Mouse (Mus musculus): ENCODE data around the gene Prkd2. TPM values are rescaled to one million over a fixed set of nuclear protein-coding genes. Genes with fewer than 3 reads are reported as not detected.
A peak's percentile ranks its signal among the peaks of the same experiment; 100 is the strongest.

Prkd2 gene
- polyA plus RNA-seq, 1 experiment: 6.5 TPM

- Histone ChIP-seq H3K4me3 (replicated peaks; ENCODE audit: insufficient read depth, low read depth, low read length) (no peak overlapping the region), H3K27ac (ENCODE audit: insufficient read depth, low read length) (no peak overlapping the region), H3K4me1 (ENCODE audit: control insufficient read depth, insufficient read depth, low read length) (peaks cover 46% of the 10 kb centered on the region), H3K27me3 (ENCODE audit: control insufficient read depth, insufficient read depth, low read length) (no peaks in the 10 kb centered on the region)
- TF ChIP-seq POLR2A (IDR thresholded peaks at IDR 0.05; ENCODE audit: borderline replicate concordance, insufficient read depth, low read length) (no peak), CTCF (IDR thresholded peaks at IDR 0.05; ENCODE audit: borderline replicate concordance, insufficient read depth, low read depth, low read length) (no peak)
- DNase-seq: peak; percentile 55 to 62
- WGBS: 45% methylated on average over 30 of the region's 30 CpGs
Measured at GRCm38 (mm10) chr7:16916342-16917265, 73.9 kb downstream of the Prkd2 start.

DNA sequence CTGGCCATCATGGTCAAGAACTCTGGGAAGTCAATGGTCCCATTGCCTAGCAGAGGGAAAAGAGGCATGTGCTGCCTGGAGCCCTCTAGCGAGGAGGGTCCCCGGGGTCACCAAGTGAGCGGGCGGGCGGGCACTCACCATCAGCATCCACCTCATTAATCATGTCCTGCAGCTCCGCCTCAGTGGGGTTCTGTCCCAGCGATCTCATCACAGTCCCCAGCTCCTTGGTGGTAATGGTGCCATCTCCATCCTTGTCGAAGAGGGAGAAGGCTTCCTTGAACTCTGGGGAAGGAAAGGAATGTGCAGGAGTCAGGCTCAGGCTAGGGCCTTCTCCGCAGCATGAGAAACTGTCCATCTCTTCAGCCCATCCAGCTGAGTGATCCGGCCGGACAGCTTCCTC lies 74.7 kb downstream of the Prkd2 start:
- Histone ChIP-seq H3K27ac (ENCODE audit: insufficient read depth, low read length) (0 out of 2 replicates have a peak overlapping the region, but pooled peaks have one; percentile 25), H3K4me1 (ENCODE audit: control insufficient read depth, insufficient read depth, low read length) (peaks cover 46% of the 10 kb centered on the region), H3K4me3 (replicated peaks; ENCODE audit: insufficient read depth, low read depth, low read length) (no peak overlapping the region), H3K27me3 (ENCODE audit: control insufficient read depth, insufficient read depth, low read length) (no peaks in the 10 kb centered on the region)
- TF ChIP-seq POLR2A (IDR thresholded peaks at IDR 0.05; ENCODE audit: borderline replicate concordance, insufficient read depth, low read length) (no peak), CTCF (IDR thresholded peaks at IDR 0.05; ENCODE audit: borderline replicate concordance, insufficient read depth, low read depth, low read length) (no peak)
- 38% methylated on average over 11 of the region's 11 CpGs for WGBS
- DNase-seq: peak in 1 of 2 experiments; percentile 33

DNA sequence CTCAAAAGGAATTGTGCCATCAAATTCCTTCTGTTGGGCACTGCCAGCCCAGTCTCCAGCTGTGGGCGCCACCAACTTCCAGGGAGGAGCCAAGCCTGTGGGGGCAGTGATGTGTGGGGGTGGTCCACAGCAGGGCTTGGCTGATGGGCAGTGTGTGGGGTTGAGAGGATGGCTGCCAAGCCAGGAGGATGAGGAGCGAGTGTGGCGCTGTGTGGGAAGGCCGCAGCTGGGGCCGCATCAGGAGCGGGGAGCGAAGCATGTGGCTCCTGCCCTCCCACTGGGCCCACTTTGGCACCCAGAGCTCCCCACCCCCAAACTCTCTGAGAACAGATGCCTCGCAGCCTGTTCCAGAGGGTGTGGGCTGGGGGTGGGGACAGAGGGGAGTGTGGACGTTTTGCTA lies 75.3 kb downstream of the Prkd2 start:
- Histone ChIP-seq H3K4me3 (replicated peaks; ENCODE audit: insufficient read depth, low read depth, low read length) (no peak overlapping the region), H3K4me1 (ENCODE audit: control insufficient read depth, insufficient read depth, low read length) (peaks cover 46% of the 10 kb centered on the region), H3K27me3 (ENCODE audit: control insufficient read depth, insufficient read depth, low read length) (no peaks in the 10 kb centered on the region), H3K27ac (ENCODE audit: insufficient read depth, low read length) (peak overlapping the region; percentile 25; the same call in 1 of the 2 replicates)
- DNase-seq: peak; percentile 46 to 49
- WGBS: 4% methylated on average over 9 of the region's 9 CpGs
- TF ChIP-seq POLR2A (IDR thresholded peaks at IDR 0.05; ENCODE audit: borderline replicate concordance, insufficient read depth, low read length) (no peak), CTCF (IDR thresholded peaks at IDR 0.05; ENCODE audit: borderline replicate concordance, insufficient read depth, low read depth, low read length) (no peak)

- H3K4me1 ChIP-seq (ENCODE audit: control insufficient read depth, insufficient read depth, low read length): peaks cover 46% of the 10 kb centered on the region
- no peak overlapping the region for H3K27ac ChIP-seq (ENCODE audit: insufficient read depth, low read length)
- TF ChIP-seq POLR2A (IDR thresholded peaks at IDR 0.05; ENCODE audit: borderline replicate concordance, insufficient read depth, low read length): no peak
- TF ChIP-seq CTCF (IDR thresholded peaks at IDR 0.05; ENCODE audit: borderline replicate concordance, insufficient read depth, low read depth, low read length): no peak
- DNase-seq: peak in 1 of 2 experiments; percentile 44
- 14% methylated on average over 3 of the region's 3 CpGs for WGBS
- no peaks in the 10 kb centered on the region for H3K27me3 ChIP-seq (ENCODE audit: control insufficient read depth, insufficient read depth, low read length)
- H3K4me3 ChIP-seq (replicated peaks; ENCODE audit: insufficient read depth, low read depth, low read length): no peak overlapping the region
Measured at GRCm38 (mm10) chr7:16918670-16919069, 76.0 kb downstream of the Prkd2 start.

DNA sequence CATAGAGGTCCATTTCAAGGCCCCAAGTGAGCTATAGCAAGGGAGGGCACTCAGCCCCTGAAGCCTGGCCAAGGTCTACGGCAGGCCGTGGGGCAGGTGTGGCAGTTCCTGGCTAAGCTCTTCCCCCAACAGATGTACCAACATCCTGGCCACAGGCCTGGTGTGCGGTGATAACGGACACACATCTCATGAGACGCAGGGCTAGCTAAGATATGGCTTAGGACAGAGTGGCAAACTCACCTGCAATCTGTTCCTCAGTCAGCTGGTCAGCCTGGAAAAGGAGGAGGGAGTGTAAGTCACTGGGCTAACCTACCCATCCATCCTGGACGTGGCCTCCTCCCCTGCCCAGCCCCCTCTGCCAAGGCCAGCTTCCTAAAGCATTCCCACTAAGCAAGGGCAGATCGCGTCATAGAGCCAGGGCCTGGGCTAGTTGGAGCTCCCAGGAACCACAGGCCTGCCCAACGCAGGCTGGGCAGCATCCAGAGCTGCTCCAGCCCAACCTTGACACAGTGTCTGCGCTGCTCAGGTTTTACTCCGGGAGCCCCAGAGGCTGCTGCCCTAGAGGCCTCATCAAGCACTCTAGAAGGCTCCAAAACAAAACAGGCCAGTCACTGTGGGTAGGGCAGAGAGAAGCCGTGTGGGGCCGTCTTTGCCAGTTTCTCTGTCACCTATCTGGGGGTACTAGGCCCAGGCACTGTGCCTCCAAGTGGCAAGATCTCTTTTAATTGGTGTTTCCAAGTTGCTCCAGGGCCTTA lies 76.9 kb downstream of the Prkd2 start:
- 6% methylated on average over 13 of the region's 13 CpGs for WGBS
- peak; percentile 46 to 55 for DNase-seq

More for the DNA sequence above, 76.9 kb downstream of the Prkd2 start:
- Histone ChIP-seq H3K4me1 (ENCODE audit: control insufficient read depth, insufficient read depth, low read length) (peaks cover 46% of the 10 kb centered on the region), H3K27me3 (ENCODE audit: control insufficient read depth, insufficient read depth, low read length) (no peaks in the 10 kb centered on the region), H3K27ac (ENCODE audit: insufficient read depth, low read length) (peak overlapping the region; percentile 16), H3K4me3 (replicated peaks; ENCODE audit: insufficient read depth, low read depth, low read length) (peak overlapping the region; percentile 34)
- no peak for TF ChIP-seq POLR2A (IDR thresholded peaks at IDR 0.05; ENCODE audit: borderline replicate concordance, insufficient read depth, low read length)
- no peak for TF ChIP-seq CTCF (IDR thresholded peaks at IDR 0.05; ENCODE audit: borderline replicate concordance, insufficient read depth, low read depth, low read length)

Other genes starting within 250 kb of the Prkd2 start
- gene Arhgap35, start 227.9 kb upstream of the Prkd2 start, polyA plus RNA-seq (2012; rRNA removed): 52.0 and 55.3 TPM in 2 replicates
- gene Ceacam15, start 167.2 kb upstream of the Prkd2 start, polyA plus RNA-seq (2012; rRNA removed): 0.08 TPM in 1 of 2 replicates, not detected in the other
- not detected in 2 replicates for gene Ceacam9, start 121.0 kb upstream of the Prkd2 start, polyA plus RNA-seq (2012; rRNA removed)
- 424 and 454 TPM in 2 replicates for gene Ap2s1, start 104.5 kb upstream of the Prkd2 start, polyA plus RNA-seq (2012; rRNA removed)
- gene Slc1a5, start 61.6 kb upstream of the Prkd2 start, polyA plus RNA-seq (2012; rRNA removed): 3.5 and 4.0 TPM in 2 replicates
- 158 and 160 TPM in 2 replicates for gene Strn4, start 27.0 kb upstream of the Prkd2 start, polyA plus RNA-seq (2012; rRNA removed)
- 38.6 and 38.9 TPM in 2 replicates for gene Fkrp, start 26.2 kb upstream of the Prkd2 start, polyA plus RNA-seq (2012; rRNA removed)
- 60.8 and 68.2 TPM in 2 replicates for gene Dact3, start 32.4 kb downstream of the Prkd2 start, polyA plus RNA-seq (2012; rRNA removed)
- gene Gng8, start 48.9 kb downstream of the Prkd2 start, polyA plus RNA-seq (2012; rRNA removed): 10.0 and 14.0 TPM in 2 replicates
- 0.11 TPM in 2 replicates for gene Ptgir, start 63.6 kb downstream of the Prkd2 start, polyA plus RNA-seq (2012; rRNA removed)
- gene Calm3, start 81.2 kb downstream of the Prkd2 start, polyA plus RNA-seq (2012; rRNA removed): 1,355 and 1,504 TPM in 2 replicates
- 135 and 136 TPM in 2 replicates for gene Pnmal2, start 101.8 kb downstream of the Prkd2 start, polyA plus RNA-seq (2012; rRNA removed)
- 27.4 and 29.9 TPM in 2 replicates for gene Pnmal1, start 116.8 kb downstream of the Prkd2 start, polyA plus RNA-seq (2012; rRNA removed)
- gene Gm42372, start 140.2 kb downstream of the Prkd2 start, polyA plus RNA-seq (2012; rRNA removed): 33.2 and 34.4 TPM in 2 replicates
- 0.87 and 1.2 TPM in 2 replicates for gene Ccdc8, start 149.8 kb downstream of the Prkd2 start, polyA plus RNA-seq (2012; rRNA removed)
- gene Ppp5c, start 185.0 kb downstream of the Prkd2 start, polyA plus RNA-seq (2012; rRNA removed): 306 and 336 TPM in 2 replicates
- gene Hif3a, start 219.5 kb downstream of the Prkd2 start, polyA plus RNA-seq (2012; rRNA removed): 2.1 and 4.2 TPM in 2 replicates
- 20.8 and 22.0 TPM in 2 replicates for gene Psg16, start 231.1 kb downstream of the Prkd2 start, polyA plus RNA-seq (2012; rRNA removed)

Data from cerebellum, adult 2 months (tissue).